Mouse (Mus musculus): Measurements from ENCODE around the gene Dhx37. TPM values are rescaled to one million over a fixed set of nuclear protein-coding genes. Genes with fewer than 3 reads are reported as not detected.
"Not testable (repeated sequence)": the region's sequence is repeated elsewhere in the genome, so short reads cannot be mapped to it uniquely, and the experiment has no call there.

Gene Dhx37
- total RNA-seq, 2 experiments from 2014 or later: 3.6 to 3.8 TPM

DNA sequence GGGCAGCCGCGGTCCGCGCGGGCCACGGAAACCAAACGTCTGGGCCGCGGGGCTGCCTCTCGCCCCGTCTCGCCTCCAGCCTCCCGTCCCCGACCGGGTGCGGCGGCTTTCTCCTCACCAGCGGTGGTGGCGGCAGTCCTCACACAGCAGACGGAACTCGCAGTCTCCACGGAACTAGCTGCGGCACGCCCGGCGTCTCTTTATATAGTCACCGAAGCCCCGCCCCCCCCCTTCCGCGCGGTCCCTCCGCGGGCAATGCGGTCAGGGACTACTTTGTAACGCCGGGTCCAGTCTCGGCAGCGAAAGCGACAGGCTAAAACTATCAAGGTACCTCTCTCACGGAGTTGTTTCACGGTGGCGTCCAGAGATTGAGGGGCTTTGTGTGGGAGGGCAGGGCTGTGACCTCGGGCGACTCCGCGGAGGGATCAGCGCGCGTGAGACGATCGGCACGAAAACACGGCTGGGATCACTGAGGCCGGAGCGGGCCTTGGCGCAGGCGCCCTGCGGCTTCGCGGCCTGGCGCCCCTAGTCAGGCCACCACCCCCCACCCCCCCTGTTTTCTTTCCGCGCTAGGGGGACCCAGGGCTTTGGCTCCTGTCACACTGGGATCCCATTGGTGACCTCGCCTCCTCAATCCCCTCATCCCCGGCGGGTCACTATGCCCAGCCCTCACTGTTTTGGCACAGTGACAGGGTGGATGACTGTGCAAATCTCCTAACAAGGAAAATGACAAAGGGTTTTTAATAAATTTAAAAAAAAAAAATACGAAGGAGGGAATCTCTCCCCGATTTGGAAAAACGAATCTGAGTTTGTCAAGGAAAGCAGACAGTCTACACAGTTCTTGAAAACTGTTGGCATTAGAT is 44.1 kb downstream of the Dhx37 start, which contains the start of gene Ubc:
Ubc (minus strand) TSS at position 624 of the 863 bp plus-strand sequence.
- DNase-seq: peak; percentile 87

DNA sequence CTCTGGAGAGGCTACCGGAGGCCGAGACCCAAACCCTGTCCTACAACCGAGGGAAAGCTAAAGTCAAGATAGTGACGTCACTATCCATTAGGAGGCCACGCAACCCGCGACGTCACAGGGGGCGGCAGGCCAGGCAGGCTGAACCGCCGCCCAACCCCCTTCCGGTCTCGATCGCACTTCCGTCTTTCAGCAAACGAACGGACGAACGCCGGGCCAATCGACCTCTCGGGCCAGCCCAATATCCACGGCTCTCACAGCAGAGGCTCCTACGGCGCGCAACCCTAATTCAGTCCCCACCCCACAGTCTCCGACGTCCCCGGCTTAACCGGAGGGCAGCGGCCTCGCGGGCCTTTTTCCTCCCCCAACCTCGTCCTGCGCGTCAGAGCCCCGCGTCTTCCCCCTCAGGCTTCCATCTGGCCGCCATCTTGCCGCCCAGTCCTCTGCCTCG is 44.8 kb downstream of the Dhx37 start, which contains the start of gene Gm10382:
Gm10382 (plus strand) TSS at position 192 of the 448 bp plus-strand sequence.
- DNase-seq: peak; percentile 82

DNA sequence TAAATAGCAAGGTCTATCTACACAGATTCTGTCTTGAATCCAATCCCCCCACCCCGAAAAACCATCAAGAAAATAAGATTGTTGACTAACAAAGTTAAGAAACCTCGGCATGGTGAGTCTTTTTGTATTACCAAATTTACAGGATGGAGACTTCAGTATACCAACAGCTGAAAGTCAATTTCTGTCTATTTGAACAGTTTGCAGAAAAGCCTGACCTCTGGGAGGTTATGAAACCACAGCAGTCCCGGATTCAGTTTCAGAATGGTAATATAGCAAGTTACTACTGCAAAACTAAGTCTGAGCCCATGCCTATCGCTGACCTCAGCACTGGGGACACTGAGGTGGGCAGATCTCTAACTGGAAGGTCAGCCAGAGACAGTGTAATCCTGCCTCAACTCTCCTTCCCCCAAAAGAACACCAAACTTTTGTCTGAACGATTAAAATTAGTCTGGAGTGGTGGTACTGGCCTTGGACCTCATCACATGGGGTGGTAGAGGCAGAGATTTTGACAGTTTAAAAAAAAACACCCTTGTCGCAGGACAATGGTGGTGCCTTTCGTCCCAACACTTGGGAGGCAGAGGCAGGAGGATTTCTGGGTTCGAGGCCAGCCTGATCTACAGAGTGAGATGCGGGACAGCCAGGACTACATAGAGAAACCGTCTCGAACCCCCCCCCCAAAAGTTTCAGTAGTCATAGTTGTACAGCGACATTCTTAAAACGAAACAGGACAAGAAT is 45.4 kb downstream of the Dhx37 start:
- DNase-seq: no peak

DNA sequence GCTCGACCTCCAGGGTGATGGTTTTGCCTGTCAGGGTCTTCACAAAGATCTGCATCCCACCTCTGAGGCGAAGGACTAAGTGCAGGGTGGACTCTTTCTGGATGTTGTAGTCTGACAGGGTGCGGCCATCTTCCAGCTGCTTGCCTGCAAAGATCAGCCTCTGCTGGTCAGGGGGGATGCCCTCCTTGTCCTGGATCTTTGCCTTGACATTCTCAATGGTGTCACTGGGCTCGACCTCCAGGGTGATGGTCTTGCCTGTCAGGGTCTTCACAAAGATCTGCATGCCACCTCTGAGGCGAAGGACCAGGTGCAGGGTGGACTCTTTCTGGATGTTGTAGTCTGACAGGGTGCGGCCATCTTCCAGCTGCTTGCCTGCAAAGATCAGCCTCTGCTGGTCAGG is 46.6 kb downstream of the Dhx37 start:
- DNase-seq: not testable (repeated sequence)

DNA sequence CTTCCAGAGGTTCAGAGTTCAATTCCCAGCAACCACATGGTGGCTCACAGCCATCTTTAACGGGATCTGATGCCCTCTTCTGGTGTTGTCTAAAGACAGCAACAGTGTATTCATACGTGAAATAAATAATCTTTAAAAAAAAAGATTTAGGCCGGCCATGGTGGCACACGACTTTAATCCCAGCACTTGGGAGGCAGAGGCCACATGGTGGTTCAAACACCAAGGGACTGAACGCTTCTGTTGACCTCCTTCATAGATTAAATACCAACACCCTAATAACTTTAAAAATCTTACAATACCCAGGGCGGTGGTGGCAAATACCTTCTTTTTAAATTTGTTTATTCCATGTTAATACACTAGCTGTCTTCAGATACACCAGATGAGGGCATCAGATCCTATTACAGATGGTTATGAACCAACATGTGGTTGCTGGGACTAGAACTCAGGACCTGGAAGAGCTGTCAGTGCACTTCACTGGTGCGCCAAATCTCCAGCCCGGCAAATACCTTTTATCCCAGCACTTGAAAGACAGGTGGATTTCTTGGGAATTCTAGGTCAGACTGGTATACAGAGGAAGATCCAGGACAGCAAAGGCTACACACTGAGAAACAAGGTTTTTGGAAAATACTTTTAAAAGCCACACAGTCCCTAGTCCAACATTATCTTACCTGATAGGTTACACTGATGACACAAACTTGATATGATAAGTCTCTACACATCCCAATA is 48.5 kb downstream of the Dhx37 start:
- no peak for DNase-seq

DNA sequence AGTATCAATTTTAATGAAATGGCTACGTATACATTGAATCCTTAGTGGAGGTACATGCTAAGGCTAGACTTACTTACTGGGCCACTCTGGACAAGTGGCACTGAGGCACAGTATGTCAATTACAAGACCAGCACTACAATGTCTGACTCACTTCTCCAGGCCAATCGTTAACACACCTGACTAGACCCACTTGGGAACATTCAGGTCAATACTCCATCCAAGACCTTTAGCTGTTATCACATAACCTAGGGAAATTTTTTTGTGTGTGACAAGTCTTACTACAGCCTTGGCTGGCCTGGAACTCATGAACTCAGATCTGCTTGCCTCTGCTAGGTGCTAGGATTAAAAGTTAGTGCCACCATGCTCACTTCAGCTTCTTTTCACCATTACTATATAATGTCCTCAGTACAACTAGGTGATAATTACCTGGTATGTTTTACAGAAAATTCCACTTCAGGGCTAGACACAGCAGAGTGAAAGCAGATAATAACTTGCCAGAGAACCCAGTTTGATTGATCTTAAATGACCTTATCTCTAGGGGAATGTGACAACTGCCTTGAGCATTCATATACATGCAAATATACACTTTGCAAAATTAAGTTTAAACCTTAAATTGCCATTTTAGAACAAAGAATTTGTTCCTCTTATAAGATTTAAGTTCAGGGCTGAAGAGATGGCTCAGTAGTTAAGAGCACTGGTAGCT is 49.3 kb downstream of the Dhx37 start:
- no peak for DNase-seq

DNA sequence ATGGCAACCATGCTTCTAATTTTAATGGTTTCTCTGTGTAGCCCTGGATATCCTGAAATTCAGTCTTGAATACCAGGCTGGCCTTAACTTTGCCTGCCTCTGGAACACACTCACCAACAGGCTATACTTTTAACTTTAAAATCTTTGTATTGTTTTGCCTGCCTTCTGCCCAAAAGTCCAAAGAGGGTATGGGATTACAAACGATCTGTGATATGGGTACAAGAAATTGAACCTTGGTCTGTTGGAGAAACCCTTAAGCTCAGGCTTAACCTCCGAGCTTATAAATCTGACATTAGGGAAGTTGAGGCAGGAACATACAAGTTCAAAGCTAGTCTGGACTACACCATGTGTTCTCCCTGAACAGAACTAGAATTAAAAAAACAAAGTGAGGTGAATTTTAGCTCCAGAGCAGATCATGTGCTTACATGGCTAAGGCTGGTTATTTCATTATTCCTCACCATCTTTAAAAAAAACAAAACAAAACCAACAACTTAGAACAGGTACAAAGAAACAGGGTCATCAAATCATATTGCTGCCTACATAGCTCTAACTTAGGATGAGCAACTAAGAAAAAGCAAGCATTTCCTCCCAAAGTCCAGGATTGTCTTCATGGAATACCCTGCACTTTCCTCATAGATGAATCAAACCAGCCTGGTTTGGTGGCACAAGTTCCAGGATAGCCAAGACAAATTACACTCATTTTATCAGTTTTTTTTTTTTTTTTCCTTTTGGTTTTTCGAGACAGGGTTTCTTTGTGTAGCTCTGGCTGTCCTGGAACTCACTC is 50.1 kb downstream of the Dhx37 start:
- no peak for DNase-seq

DNA sequence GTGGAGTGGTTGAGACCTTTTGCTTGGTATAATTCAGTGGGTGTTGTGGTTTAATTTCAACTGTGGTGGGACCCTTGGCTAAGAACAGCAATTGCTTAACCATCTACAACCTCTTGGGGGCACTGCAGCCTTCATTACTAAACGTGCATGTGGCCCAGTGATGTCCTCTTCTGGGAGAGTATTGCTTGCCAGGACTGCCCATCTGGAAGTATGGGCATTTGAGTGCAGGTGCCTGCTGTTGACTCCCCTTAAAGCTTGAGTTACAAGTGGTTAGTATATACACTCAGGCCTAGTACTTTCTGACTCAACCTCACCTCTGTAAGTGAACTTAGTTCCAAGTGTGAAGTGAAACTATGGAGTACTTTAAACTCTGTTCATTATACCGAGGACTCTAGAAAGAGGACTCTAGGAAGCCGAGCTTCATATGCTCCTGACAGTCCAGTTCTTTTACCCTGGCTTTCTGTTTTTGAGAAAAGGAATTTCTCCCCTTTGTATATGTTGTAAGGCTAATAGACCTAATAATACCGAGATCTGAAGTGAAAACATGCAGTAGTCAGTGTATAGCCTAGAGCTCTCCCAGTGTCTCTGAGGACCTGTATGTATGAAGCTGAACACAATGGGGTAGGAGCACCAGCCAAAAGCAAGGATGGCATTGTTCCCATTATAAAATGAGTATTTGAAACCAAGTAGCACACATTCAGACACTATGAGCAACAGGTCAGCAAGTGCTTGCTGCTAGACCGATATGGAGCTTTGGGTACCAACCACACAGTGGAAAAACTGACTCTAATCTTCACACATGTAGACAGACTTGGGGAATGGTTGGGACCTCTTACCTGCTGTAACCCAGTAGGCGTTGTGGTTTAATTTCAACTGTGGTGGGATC is 51.0 kb downstream of the Dhx37 start:
- no peak for DNase-seq

DNA sequence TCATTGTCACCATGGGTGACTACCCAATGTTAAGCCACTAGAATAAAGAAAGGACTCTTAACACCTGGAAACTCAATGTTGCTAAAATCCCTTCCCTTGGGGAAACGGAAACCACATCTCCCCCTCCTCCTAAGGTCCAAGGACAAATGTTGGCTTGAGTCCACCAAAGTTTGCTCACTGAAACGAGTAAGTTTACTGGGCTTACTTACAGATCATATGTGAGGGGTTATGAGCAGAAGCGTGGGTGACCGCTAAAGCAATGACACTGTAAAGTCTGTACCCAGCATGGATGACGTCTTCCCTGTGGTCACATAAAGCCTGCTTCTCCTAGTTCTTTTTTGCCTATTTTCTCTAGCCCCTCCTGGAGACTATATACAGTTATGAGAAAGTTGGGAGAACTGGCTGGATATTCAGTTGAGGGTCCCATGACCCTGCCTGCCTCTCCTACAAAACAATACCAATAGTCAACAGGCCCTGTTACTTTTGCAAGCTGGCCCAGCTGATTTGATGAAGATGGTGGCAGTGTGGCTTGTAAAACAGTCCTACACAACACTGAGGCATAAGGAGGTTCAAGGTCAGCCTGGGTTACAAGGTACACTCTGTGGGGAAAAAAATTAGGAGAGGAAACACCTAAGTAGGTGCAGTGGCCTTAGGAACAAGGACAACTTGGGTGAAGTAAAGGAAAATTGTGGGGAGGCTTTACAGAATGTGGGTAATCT is 51.8 kb downstream of the Dhx37 start:
- no peak for DNase-seq

DNA sequence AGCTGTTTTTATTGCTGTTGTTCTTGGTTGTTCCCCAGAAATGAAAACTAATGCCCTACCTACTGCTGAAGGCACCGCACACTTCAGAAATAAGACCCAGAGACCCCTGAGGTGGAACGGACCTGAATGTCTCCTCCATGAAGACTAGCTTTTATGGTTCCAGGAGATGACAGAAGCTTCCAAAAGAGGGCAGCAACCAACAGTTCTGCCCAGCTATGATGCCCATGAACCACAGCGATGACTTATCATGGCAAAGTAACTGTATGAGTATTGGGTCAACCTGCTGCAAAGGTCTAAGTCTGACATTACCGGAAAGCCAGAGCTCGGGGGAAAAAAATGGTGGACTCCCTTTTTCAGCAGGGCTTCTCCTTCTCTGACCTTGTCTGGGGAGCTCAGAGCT is 55.0 kb downstream of the Dhx37 start:
- DNase-seq: no peak

DNA sequence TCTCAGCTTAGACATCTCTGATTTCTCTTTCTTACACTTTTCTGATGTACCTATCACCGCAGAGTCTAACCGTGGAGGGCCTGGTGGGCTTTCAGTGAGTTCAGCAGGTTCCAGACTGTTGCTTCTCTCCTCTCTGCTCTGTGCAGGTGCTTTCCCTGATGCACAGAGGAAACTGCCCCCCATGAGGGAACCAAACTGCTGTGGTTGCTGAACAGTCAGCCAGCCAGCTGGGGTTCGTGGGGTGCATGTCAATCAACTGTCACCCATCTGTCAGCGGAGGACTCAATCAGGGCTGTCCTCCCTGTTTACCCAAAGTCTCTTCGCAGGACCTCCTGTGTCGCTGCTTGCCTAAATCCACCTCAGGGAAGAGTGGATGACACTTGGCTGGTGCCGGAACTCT is 56.7 kb downstream of the Dhx37 start:
- no peak for DNase-seq

DNA sequence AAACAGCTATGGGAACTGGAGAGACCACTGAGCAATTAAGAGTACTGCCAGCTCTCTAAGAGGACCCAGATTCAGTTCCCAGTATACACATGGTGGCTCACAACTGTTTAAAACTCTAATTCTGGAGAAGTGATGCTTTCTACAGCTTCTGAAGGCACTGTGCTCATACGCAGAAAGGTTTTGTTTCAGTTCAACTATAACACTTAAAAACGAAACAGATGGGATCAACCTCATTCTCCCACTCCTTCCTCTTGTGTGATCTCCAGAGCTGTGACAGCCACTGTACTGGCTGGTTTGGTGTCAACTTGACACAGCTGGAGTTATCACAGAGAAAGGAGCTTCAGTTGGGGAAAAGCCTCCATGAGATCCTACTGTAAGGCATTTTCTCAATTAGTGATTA is 58.0 kb downstream of the Dhx37 start:
- no peak for DNase-seq

DNA sequence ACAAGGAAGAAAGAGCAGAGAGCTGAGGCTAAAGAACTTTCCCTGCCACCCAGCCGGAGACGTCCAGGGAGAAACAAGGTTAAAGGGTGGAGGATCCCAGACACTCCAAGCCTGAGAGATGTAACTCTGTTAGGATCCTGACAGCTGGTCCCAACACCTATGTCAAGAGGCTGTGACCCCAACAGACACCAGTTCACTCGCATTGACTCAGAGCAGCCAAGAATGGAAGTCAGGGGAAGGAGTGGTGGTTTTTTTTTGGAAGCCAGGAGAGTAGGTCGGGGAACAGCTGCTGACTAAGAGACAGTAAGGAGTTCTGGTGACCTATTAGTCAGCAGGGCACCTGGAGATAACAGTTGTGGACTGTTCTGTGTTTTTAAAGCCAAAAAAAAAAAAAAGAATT is 61.9 kb downstream of the Dhx37 start:
- DNase-seq: no peak

DNA sequence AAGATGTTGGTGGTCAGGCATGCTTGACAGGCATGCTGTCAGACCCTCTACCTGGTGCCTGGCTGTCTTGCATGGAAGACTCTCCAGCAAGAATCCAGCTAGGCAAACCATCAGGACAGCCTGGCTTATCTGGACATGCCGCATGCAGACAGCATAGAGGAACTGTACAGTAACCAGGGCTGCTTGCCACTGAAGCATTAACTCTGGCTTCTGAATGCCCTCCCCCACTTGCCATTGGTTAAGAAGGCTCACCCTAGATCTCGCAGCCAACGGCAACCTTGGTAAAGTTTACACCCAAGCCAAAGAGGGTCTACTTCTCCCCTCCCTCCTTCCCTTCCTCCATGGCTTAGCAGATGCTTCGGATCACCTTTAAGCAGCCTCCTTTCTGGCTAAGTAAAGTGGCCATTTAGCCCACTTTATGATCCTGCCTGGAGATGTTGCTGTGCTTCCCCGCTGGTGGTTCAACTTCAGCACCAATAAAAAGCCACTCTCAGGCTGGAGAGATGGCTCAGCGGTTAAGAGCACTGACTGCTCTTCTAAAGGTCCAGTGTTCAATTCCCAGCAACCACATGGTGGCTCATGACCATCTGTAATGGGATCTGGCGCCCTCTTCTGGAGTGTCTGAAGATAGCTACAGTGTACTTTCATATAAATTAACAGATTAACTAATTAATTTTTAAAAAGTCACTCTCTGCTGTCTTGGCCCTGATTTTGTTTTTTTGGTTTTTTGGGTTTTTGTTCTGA is 62.8 kb downstream of the Dhx37 start:
- DNase-seq: no peak

DNA sequence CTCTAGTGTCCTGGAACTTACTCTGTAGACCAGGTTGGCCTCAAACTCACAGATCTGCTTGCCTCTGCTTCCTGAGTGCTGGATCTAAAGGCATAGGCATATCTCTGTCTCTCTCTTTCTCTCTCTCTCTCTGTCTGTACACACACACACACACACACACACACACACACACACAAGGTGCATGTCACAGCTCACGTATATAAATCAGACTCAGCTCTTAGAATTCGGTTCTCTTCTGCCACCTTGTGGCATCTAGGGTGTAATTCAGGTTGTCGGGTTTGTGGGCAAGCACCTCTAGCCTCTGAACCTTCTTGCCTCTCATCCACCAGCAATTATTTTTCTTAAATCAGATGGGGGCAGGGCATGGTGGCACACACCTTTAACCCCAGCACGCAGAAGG is 65.4 kb downstream of the Dhx37 start:
- no peak for DNase-seq

DNA sequence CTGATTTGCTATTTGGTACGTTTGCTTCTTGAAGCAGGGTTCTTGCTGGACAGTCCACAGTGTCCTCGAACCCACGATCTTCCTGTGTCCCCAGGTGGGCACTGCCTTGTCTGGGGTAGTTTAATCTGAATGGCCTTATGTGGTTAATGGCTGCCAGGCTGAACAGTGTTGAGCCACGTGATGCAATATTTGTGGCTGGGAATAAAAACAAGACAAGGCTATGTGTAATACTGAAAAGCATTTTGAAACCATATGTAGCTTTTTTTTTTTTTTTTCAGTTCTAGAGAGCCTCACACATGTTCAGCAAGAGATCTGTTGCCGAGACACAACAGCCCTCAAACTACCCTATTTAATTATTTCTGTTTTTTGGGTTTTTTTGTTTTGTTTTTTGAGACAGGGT is 65.8 kb downstream of the Dhx37 start:
- no peak for DNase-seq

DNA sequence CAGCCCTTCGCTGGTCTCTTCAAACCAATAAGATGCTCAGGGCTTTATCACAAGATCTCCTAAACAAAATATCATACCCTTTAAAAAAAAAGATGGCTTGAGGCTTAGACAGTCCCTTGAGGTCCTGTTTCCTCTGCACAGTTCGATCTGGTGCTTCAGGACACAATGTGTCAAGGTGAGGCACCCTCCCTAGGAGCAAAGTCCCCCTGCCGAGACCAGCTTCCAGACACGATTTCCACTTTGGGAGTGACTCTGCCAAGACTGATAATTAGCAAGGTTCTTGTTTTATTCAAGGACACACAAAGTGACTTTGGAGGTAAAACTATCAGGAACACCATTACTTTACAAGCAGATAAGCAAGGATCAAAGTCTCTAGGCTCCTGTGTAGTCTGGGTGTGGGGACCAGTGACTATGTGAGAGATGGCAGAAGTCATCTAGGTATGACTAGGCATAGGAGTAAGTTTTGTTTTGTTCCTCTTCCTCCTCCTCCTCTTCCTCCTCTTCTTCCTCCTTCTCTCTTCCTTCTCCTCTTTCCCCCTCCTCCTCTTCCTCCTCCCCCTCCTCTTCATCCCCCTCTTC is 69.0 kb downstream of the Dhx37 start:
- DNase-seq: no peak

DNA sequence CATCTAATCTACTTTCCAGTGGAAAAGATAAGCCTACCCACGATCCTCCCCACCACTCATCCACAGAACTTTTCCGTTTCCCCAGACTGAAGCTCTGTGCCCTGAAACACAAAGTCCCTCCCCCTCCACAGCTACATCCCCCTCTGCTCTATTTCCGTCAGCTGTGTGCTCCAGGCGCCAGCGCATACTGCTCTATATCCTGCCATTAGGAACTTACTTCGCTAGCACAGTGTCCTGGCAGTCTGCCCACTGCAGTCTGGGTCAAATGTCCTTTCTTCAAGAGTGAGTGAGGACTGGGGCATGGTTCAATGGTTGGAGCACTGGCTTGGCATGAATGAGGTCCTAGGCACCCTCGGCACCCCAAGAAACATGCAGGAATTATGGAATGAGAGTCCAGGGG is 70.0 kb downstream of the Dhx37 start:
- no peak for DNase-seq
